Mouse (Mus musculus) heart, embryonic 10.5 days (tissue): ENCODE measurements around the gene Gm4788. TPM values are rescaled to one million over a fixed set of nuclear protein-coding genes. Genes with fewer than 3 reads are reported as not detected.
"Not testable (repeated sequence)": the region's sequence is repeated elsewhere in the genome, so short reads cannot be mapped to it uniquely, and the experiment has no call there.

ENCODE experiments used
- DNase-seq: peaks from one replicate; pipeline ENCODE4 v3.0.0-alpha.2; 2017; ENCODE audit warnings: low spot score
- H3K27ac ChIP-seq: fragments of 300-500 bp; sonication (generic); 2 replicates; pipeline ENCODE4 v1.5.1; 2016; ENCODE audit warnings: mild to moderate bottlenecking
- H3K27me3 ChIP-seq: fragments of 300-500 bp; sonication (generic); 2 replicates; pipeline ENCODE4 v1.6.1; 2016; ENCODE audit warnings: mild to moderate bottlenecking; ENCODE audit not compliant: poor library complexity, insufficient read depth, severe bottlenecking
- H3K36me3 ChIP-seq: fragments of 300-500 bp; sonication (generic); 2 replicates; pipeline ENCODE4 v1.6.1; 2016; ENCODE audit warnings: mild to moderate bottlenecking, moderate library complexity
- H3K4me1 ChIP-seq: fragments of 300-500 bp; sonication (generic); 2 replicates; pipeline ENCODE4 v1.6.1; 2016; ENCODE audit warnings: mild to moderate bottlenecking
- H3K4me3 ChIP-seq: fragments of 300-500 bp; sonication (generic); 2 replicates; pipeline ENCODE4 v1.5.1; 2016; ENCODE audit warnings: mild to moderate bottlenecking, moderate library complexity
- H3K9me3 ChIP-seq: fragments of 300-500 bp; sonication (generic); 2 replicates; pipeline ENCODE4 v1.6.1; 2016; ENCODE audit warnings: mild to moderate bottlenecking, moderate library complexity
- WGBS: fragments of 180-500 bp; shearing (Covaris S2); methylation state at CpG from one replicate; pipeline ENCODE4 v1.1.7; 2016; 5-methylcytosine and 5-hydroxymethylcytosine counted together
- polyA plus RNA-seq: library from polyadenylated mRNA; unstranded; fragments of >200 nt; fragmentation: Nextera tagmentation; extraction: Ambion mirVana; gene quantifications from 2 replicates; pipeline ENCODE4 v1.2.1, GENCODE M21; 2016

Gm4788 gene
- not detected in 2 replicates for polyA plus RNA-seq

DNA sequence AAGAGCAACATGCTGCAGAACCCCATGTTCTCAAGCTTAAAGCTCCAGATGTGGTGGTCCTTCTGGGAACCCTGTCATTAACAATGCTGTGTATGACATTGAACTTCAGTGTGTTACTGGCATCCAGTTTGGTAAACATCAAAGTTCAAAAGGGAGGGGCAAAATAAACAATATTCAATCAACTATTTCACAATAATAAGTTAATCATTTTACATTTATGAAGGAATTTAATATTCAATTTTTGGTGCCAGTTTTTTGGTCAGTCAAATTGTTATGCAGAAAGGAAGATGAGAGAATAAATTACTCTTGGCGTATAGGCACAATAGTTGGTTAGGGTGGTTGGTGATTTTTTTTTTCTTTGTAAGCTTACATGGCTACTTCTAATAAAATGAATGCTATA, at the start of gene Gm4788:
TSS of gene Gm4788 (minus strand) at position 101 of the 400 bp plus-strand sequence.
- WGBS: 88% methylated on average over 1 of the region's 1 CpGs
- no peaks in the 10 kb centered on the region for H3K27me3 ChIP-seq
- H3K4me3 ChIP-seq: no peak within 1 kb of the TSS
- H3K4me1 ChIP-seq: no peaks in the 10 kb centered on the region
- H3K36me3 ChIP-seq: no peaks in the 10 kb centered on the region
- DNase-seq: no peak
- H3K27ac ChIP-seq: no peak within 1 kb of the TSS
- H3K9me3 ChIP-seq: no peaks in the 10 kb centered on the region

DNA sequence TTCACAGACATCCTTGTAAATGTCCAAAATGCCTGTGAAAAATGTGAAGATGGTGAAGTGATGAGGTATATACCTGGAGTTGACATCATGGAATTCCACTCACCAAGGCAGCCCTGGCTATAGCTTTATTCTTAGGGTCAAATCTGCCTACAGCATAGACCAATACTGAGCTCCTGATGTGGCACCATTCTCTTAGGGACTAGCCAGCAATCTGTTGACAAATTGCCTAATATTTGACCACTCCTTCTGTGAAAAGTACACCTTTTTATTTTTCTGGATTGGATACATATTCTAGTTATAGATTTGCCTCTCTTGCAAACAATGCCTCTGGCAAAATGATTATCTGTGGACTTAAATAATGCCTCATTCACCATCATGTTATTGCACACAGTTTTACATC, 27.6 kb upstream of the Gm4788 start:
- Histone ChIP-seq H3K4me3 (no peak overlapping the region), H3K9me3 (no peaks in the 10 kb centered on the region), H3K36me3 (no peaks in the 10 kb centered on the region), H3K27ac (no peak overlapping the region), H3K27me3 (no peaks in the 10 kb centered on the region), H3K4me1 (no peaks in the 10 kb centered on the region)
- no peak for DNase-seq

GRCm38 (mm10) chr1:139769913-139770312, 11.1 kb downstream of the Gm4788 start:
- not testable (repeated sequence) for H3K9me3 ChIP-seq, H3K27me3 ChIP-seq, H3K36me3 ChIP-seq, H3K4me1 ChIP-seq, DNase-seq, H3K27ac ChIP-seq, H3K4me3 ChIP-seq
- WGBS: 76% methylated on average over 3 of the region's 3 CpGs

- H3K9me3 ChIP-seq, H3K36me3 ChIP-seq, H3K27me3 ChIP-seq, H3K27ac ChIP-seq, DNase-seq, H3K4me1 ChIP-seq, H3K4me3 ChIP-seq: not testable (repeated sequence)
- WGBS: 70% methylated on average over 13 of the region's 22 CpGs
Measured at GRCm38 (mm10) chr1:139716681-139717080, 64.4 kb downstream of the Gm4788 start.

GRCm38 (mm10) chr1:139716249-139716648, 64.8 kb downstream of the Gm4788 start:
- H3K4me1 ChIP-seq, H3K4me3 ChIP-seq, DNase-seq, H3K27ac ChIP-seq, H3K36me3 ChIP-seq, H3K27me3 ChIP-seq, H3K9me3 ChIP-seq: not testable (repeated sequence)
- WGBS: 85% methylated on average over 13 of the region's 16 CpGs

DNA sequence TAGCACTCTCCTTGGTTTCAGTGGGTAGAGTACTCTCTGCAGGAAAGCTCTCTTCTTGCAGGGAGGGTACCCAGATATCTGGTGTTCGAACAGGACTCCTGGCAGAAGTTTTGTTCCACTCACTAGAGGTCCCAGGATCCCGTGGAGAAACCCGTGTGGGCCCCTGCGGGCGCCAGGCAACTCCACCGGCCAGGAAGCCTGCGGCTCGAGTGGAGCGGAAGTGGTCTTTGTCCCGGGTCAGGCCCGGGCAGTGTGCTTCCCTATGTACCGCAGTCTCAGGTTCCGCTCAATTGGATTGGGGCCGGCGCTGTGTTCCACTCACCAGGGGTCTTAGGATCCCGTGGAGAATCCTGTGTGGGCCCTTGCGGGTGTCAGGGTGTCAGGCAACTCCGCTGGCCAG, 131.1 kb downstream of the Gm4788 start:
- not testable (repeated sequence) for H3K4me1 ChIP-seq, H3K27me3 ChIP-seq, H3K4me3 ChIP-seq, H3K36me3 ChIP-seq, H3K27ac ChIP-seq, DNase-seq, H3K9me3 ChIP-seq
- 78% methylated on average over 18 of the region's 18 CpGs for WGBS

Other genes starting within 250 kb of the Gm4788 start
- gene Cfhr1, start 221.0 kb downstream of the Gm4788 start, polyA plus RNA-seq: not detected in 2 replicates
- gene Cfhr2, start 77.5 kb upstream of the Gm4788 start, polyA plus RNA-seq: not detected in 2 replicates